Mouse (Mus musculus): Measurements from ENCODE around the gene Elane.

The Elane gene

GRCm38 (mm10) chr10:79858416-79859074 lies 27.5 kb upstream of the Elane start:
- DNase-seq (ENCODE audit: low spot score): peak; percentile 67

GRCm38 (mm10) chr10:79859116-79859515 lies 26.9 kb upstream of the Elane start:
- DNase-seq (ENCODE audit: low spot score): no peak

GRCm38 (mm10) chr10:79860079-79860911 lies 25.8 kb upstream of the Elane start:
- DNase-seq (ENCODE audit: low spot score): no peak

GRCm38 (mm10) chr10:79861230-79862048 lies 24.6 kb upstream of the Elane start:
- DNase-seq (ENCODE audit: low spot score): no peak

GRCm38 (mm10) chr10:79862049-79862788 lies 23.8 kb upstream of the Elane start:
- no peak for DNase-seq (ENCODE audit: low spot score)

- DNase-seq (ENCODE audit: low spot score): no peak
Observed at GRCm38 (mm10) chr10:79862925-79863324, 23.1 kb upstream of the Elane start.

- no peak for DNase-seq (ENCODE audit: low spot score)
Observed at GRCm38 (mm10) chr10:79864351-79865188, 21.5 kb upstream of the Elane start.

- DNase-seq (ENCODE audit: low spot score): no peak
Observed at GRCm38 (mm10) chr10:79865189-79865601, 20.9 kb upstream of the Elane start.

GRCm38 (mm10) chr10:79865801-79866295 lies 20.2 kb upstream of the Elane start:
- peak; percentile 72 for DNase-seq (ENCODE audit: low spot score)

GRCm38 (mm10) chr10:79866601-79867000 lies 19.4 kb upstream of the Elane start:
- DNase-seq (ENCODE audit: low spot score): no peak

- no peak for DNase-seq (ENCODE audit: low spot score)
Observed at GRCm38 (mm10) chr10:79871845-79872244, 14.2 kb upstream of the Elane start.

GRCm38 (mm10) chr10:79872862-79873261 lies 13.2 kb upstream of the Elane start:
- DNase-seq (ENCODE audit: low spot score): no peak

GRCm38 (mm10) chr10:79873313-79873712 lies 12.7 kb upstream of the Elane start:
- DNase-seq (ENCODE audit: low spot score): no peak

GRCm38 (mm10) chr10:79873715-79874289 lies 12.2 kb upstream of the Elane start:
- no peak for DNase-seq (ENCODE audit: low spot score)

GRCm38 (mm10) chr10:79874290-79874862 lies 11.7 kb upstream of the Elane start, which contains the start of the genes Prtn3 and Plppr3:
Prtn3 (plus strand) TSS chr10:79874476.
Plppr3 (minus strand) TSS chr10:79874634.
- peak; percentile 55 for DNase-seq (ENCODE audit: low spot score)

- no peak for DNase-seq (ENCODE audit: low spot score)
Observed at GRCm38 (mm10) chr10:79877174-79877573, 8.9 kb upstream of the Elane start.

- no peak for DNase-seq (ENCODE audit: low spot score)
Observed at GRCm38 (mm10) chr10:79877757-79878156, 8.3 kb upstream of the Elane start.

- DNase-seq (ENCODE audit: low spot score): no peak
Observed at GRCm38 (mm10) chr10:79879527-79879926, 6.5 kb upstream of the Elane start.

- DNase-seq (ENCODE audit: low spot score): no peak
Observed at GRCm38 (mm10) chr10:79880721-79881120, 5.3 kb upstream of the Elane start.

- DNase-seq (ENCODE audit: low spot score): no peak
Observed at GRCm38 (mm10) chr10:79881981-79882380, 4.1 kb upstream of the Elane start.

Measured in ovary, postnatal 36 days (tissue).